ENCODE assay signal across 20 mouse cellular contexts in the genomic region with DNA sequence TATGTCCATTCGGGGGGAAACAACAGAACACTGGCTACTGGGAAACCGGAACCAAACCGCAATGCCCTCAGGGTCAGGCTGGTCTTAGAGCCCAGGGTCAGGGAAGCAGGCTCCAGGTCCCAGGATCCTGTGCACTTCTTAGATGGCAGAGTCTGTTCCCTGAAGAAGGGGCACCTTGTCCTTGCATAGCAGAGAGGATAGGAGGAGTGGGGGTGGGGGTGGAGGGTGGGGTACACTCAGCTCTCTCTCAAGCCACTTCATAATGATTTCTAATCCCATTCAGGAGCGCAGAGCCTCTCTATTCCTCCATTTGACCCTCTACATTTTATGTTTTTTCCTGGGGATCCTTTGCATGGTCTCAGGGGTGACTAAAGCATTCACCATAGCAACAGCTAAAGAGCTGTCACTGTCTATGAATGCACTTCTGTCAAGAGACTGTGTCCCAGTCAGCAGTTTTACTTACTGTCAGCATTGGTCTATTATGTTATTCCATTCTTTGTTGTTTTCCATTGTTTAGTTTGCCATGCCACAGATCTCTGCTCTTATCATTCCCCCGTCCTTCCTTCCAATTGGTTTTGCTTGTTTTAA.
DNase-seq lines count a peak whose midpoint lies in the region; ATAC-seq and TF ChIP-seq lines count a peak whose summit lies in the region.
"Had no signal": no experiment of that assay in that cellular context is flagged by ENCODE, and none has a peak within 500 bp of the region (broad histone marks: within the 10 kb centered on the region; RNA-seq: fewer than 3 reads in every experiment).

No protein-coding gene starts in this region.

- TF ChIP-seq CTCF in hindbrain, postnatal 0 days (IDR thresholded peaks at IDR 0.05; ENCODE audit: low read depth), result no peak

- H3K9me3 ChIP-seq in forebrain, embryonic 14.5 days (replicated peaks; ENCODE audit: control insufficient read depth, low read length), result no peaks in the 10 kb centered on the region
- no peaks in the 10 kb centered on the region for H3K9me3 ChIP-seq in forebrain, embryonic 15.5 days
- H3K9me3 ChIP-seq in hindbrain, embryonic 12.5 days (replicated peaks), result no peaks in the 10 kb centered on the region
- H3K9me3 ChIP-seq in hindbrain, postnatal 0 days (ENCODE audit: low read length), result no peaks in the 10 kb centered on the region
- H3K9me3 ChIP-seq: embryonic facial prominence, embryonic 15.5 days; forebrain, embryonic 10.5 days; heart, embryonic 10.5 days had no signal

- H3K4me1 ChIP-seq in forebrain, embryonic 14.5 days (ENCODE audit: control insufficient read depth, insufficient read depth, low read length), result no peaks in the 10 kb centered on the region
- H3K4me1 ChIP-seq in forebrain, embryonic 15.5 days, result no peaks in the 10 kb centered on the region
- peaks cover 9% of the 10 kb centered on the region for H3K4me1 ChIP-seq in hindbrain, embryonic 12.5 days
- no peaks in the 10 kb centered on the region for H3K4me1 ChIP-seq in hindbrain, postnatal 0 days (ENCODE audit: insufficient read depth, low read length)
- H3K4me1 ChIP-seq: embryonic facial prominence, embryonic 15.5 days; heart, embryonic 10.5 days had no signal

- H3K4me2 ChIP-seq in forebrain, embryonic 14.5 days (ENCODE audit: low read length), result no peak overlapping the region
- no peak overlapping the region for H3K4me2 ChIP-seq in forebrain, embryonic 15.5 days (replicated peaks)
- no peak overlapping the region for H3K4me2 ChIP-seq in hindbrain, embryonic 12.5 days (replicated peaks)
- no peak overlapping the region for H3K4me2 ChIP-seq in hindbrain, postnatal 0 days (ENCODE audit: low read depth, low read length)
- H3K4me2 ChIP-seq: embryonic facial prominence, embryonic 15.5 days had no signal

- ATAC-seq in forebrain, embryonic 14.5 days, result no peak
- ATAC-seq in forebrain, embryonic 15.5 days (replicated peaks), result no peak
- ATAC-seq in hindbrain, embryonic 12.5 days (ENCODE audit: low FRiP score), result peak; percentile 43; the same call in 1 of the 2 replicates
- ATAC-seq in hindbrain, postnatal 0 days, result no peak
- ATAC-seq: intestine, embryonic 16.5 days had no signal

- H3K27me3 ChIP-seq in forebrain, embryonic 14.5 days (replicated peaks; ENCODE audit: control insufficient read depth, insufficient read depth, low read length), result no peaks in the 10 kb centered on the region
- H3K27me3 ChIP-seq in forebrain, embryonic 15.5 days, result no peaks in the 10 kb centered on the region
- H3K27me3 ChIP-seq in hindbrain, embryonic 12.5 days, result no peaks in the 10 kb centered on the region
- H3K27me3 ChIP-seq in hindbrain, postnatal 0 days (ENCODE audit: insufficient read depth, low read length), result no peaks in the 10 kb centered on the region
- H3K27me3 ChIP-seq: embryonic facial prominence, embryonic 15.5 days had no signal

- peak; percentile 2 for DNase-seq in forebrain, embryonic 14.5 days (ENCODE audit: low spot score)
- DNase-seq in hindbrain, postnatal 0 days (ENCODE audit: low spot score), result no peak
- DNase-seq in retina, postnatal 1 day, result peak; percentile 7
- DNase-seq in retina, embryonic 14.5 days (ENCODE audit: low spot score), result no peak
- no peak for DNase-seq in heart, adult 9 months (ENCODE audit: low spot score in 2 of 2)
- DNase-seq in kidney, adult 18-20 months, result no peak
- DNase-seq: adrenal gland, postnatal 10 days; cerebellum, adult 18-20 months; cerebellum, adult 9-11 months; cerebellum, postnatal 36 days; gastrocnemius, postnatal 36 days; heart, adult 11 months; heart, postnatal 10 days had no signal

- no peak overlapping the region for H3K9ac ChIP-seq in forebrain, embryonic 14.5 days (ENCODE audit: low read length)
- H3K9ac ChIP-seq in forebrain, embryonic 15.5 days (replicated peaks), result no peak overlapping the region
- no peak overlapping the region for H3K9ac ChIP-seq in hindbrain, embryonic 12.5 days
- no peak overlapping the region for H3K9ac ChIP-seq in hindbrain, postnatal 0 days (replicated peaks; ENCODE audit: low read length)
- H3K9ac ChIP-seq: embryonic facial prominence, embryonic 15.5 days had no signal

- no peak overlapping the region for H3K4me3 ChIP-seq in forebrain, embryonic 14.5 days (ENCODE audit: low read depth, low read length)
- H3K4me3 ChIP-seq in forebrain, embryonic 15.5 days, result no peak overlapping the region
- no peak overlapping the region for H3K4me3 ChIP-seq in hindbrain, embryonic 12.5 days
- H3K4me3 ChIP-seq in hindbrain, postnatal 0 days (ENCODE audit: low read length), result no peak overlapping the region
- H3K4me3 ChIP-seq: embryonic facial prominence, embryonic 15.5 days; erythroblast, embryonic 14.5 days; forebrain, embryonic 10.5 days; heart, embryonic 10.5 days had no signal

- WGBS in forebrain, embryonic 14.5 days, result 73% methylated on average over 5 of the region's 5 CpGs
- 65% methylated on average over 5 of the region's 5 CpGs for WGBS in forebrain, embryonic 15.5 days
- 53% methylated on average over 5 of the region's 5 CpGs for WGBS in hindbrain, embryonic 12.5 days
- 37% methylated on average over 5 of the region's 5 CpGs for WGBS in hindbrain, postnatal 0 days

- no peaks in the 10 kb centered on the region for H3K36me3 ChIP-seq in forebrain, embryonic 14.5 days (ENCODE audit: control insufficient read depth, insufficient read depth, low read length)
- H3K36me3 ChIP-seq in forebrain, embryonic 15.5 days, result no peaks in the 10 kb centered on the region
- no peaks in the 10 kb centered on the region for H3K36me3 ChIP-seq in hindbrain, embryonic 12.5 days
- no peaks in the 10 kb centered on the region for H3K36me3 ChIP-seq in hindbrain, postnatal 0 days (ENCODE audit: insufficient read depth, low read length)
- H3K36me3 ChIP-seq: embryonic facial prominence, embryonic 15.5 days; forebrain, embryonic 10.5 days; heart, embryonic 10.5 days had no signal

- no peak overlapping the region for H3K27ac ChIP-seq in forebrain, embryonic 14.5 days (ENCODE audit: low read depth, low read length)
- no peak overlapping the region for H3K27ac ChIP-seq in forebrain, embryonic 15.5 days (replicated peaks)
- no peak overlapping the region for H3K27ac ChIP-seq in hindbrain, embryonic 12.5 days
- H3K27ac ChIP-seq in hindbrain, postnatal 0 days, result no peak overlapping the region
- H3K27ac ChIP-seq: embryonic facial prominence, embryonic 15.5 days; forebrain, embryonic 10.5 days; heart, embryonic 10.5 days had no signal

Comparison
In these comparisons a context has a peak if more than half of its experiments do, and no peak if none do; other contexts are left out.
1. DNase-seq: peak in forebrain, embryonic 14.5 days (single experiment) and retina, postnatal 1 day (single experiment); none in hindbrain, postnatal 0 days (single experiment), retina, embryonic 14.5 days (single experiment), heart, adult 9 months (0 of 2) and kidney, adult 18-20 months (single experiment).